Mouse (Mus musculus): ENCODE measurements around the gene Nav2.

The Nav2 gene

GRCm38 (mm10) chr7:48908521-48909341 lies at the start of gene Nav2:
Nav2 (plus strand) TSS chr7:48908716.
- DNase-seq, result no peak

- DNase-seq, result no peak
Observed at GRCm38 (mm10) chr7:48859362-48859761, 49.2 kb upstream of the Nav2 start.

- DNase-seq, result no peak
Observed at GRCm38 (mm10) chr7:48860948-48861347, 47.6 kb upstream of the Nav2 start.

- no peak for DNase-seq
Observed at GRCm38 (mm10) chr7:48861796-48862195, 46.7 kb upstream of the Nav2 start.

GRCm38 (mm10) chr7:48864199-48864598 lies 44.3 kb upstream of the Nav2 start:
- DNase-seq, result no peak

- no peak for DNase-seq
Observed at GRCm38 (mm10) chr7:48864671-48865458, 43.7 kb upstream of the Nav2 start.

GRCm38 (mm10) chr7:48867576-48867975 lies 40.9 kb upstream of the Nav2 start:
- no peak for DNase-seq

- no peak for DNase-seq
Observed at GRCm38 (mm10) chr7:48870144-48870543, 38.4 kb upstream of the Nav2 start.

GRCm38 (mm10) chr7:48870579-48871180 lies 37.8 kb upstream of the Nav2 start:
- no peak for DNase-seq

GRCm38 (mm10) chr7:48871292-48871691 lies 37.2 kb upstream of the Nav2 start:
- no peak for DNase-seq

- DNase-seq, result no peak
Observed at GRCm38 (mm10) chr7:48875096-48875495, 33.4 kb upstream of the Nav2 start.

- DNase-seq, result peak; percentile 71
Observed at GRCm38 (mm10) chr7:48876526-48876925, 32.0 kb upstream of the Nav2 start.

- DNase-seq, result no peak
Observed at GRCm38 (mm10) chr7:48877786-48878390, 30.6 kb upstream of the Nav2 start.

- no peak for DNase-seq
Observed at GRCm38 (mm10) chr7:48879574-48879973, 28.9 kb upstream of the Nav2 start.

GRCm38 (mm10) chr7:48880591-48881481 lies 27.7 kb upstream of the Nav2 start:
- peak; percentile 98 for DNase-seq

- peak; percentile 82 for DNase-seq
Observed at GRCm38 (mm10) chr7:48881486-48881885, 27.0 kb upstream of the Nav2 start, which contains the start of gene E2f8. E2f8 (minus strand) TSS chr7:48881596.

- no peak for DNase-seq
Observed at GRCm38 (mm10) chr7:48881971-48882609, 26.4 kb upstream of the Nav2 start.

- DNase-seq, result no peak
Observed at GRCm38 (mm10) chr7:48883525-48884265, 24.8 kb upstream of the Nav2 start.

- no peak for DNase-seq
Observed at GRCm38 (mm10) chr7:48884266-48884611, 24.3 kb upstream of the Nav2 start.

GRCm38 (mm10) chr7:48887973-48888372 lies 20.5 kb upstream of the Nav2 start:
- no peak for DNase-seq

- DNase-seq, result no peak
Observed at GRCm38 (mm10) chr7:48888751-48889150, 19.8 kb upstream of the Nav2 start.

All from lung, postnatal 10 days (tissue).